Mouse (Mus musculus) heart, adult 11 months (tissue): ENCODE results near the gene Atp5c1.

ENCODE experiments used
- DNase-seq: peaks from one replicate; pipeline ENCODE4 v3.0.0; 2022

Gene Atp5c1

GRCm38 (mm10) chr2:10049456-10049855, 30.9 kb downstream of the Atp5c1 start:
- no peak for DNase-seq

- peak; percentile 99 for DNase-seq
Observed at GRCm38 (mm10) chr2:10048461-10048860, 31.8 kb downstream of the Atp5c1 start, which contains the start of gene Taf3. Gene Taf3, minus strand, starts transcription at chr2:10048596.

- no peak for DNase-seq
Observed at GRCm38 (mm10) chr2:10047758-10048436, 32.4 kb downstream of the Atp5c1 start.

- DNase-seq = peak; percentile 78
Observed at GRCm38 (mm10) chr2:10034976-10035375, 45.3 kb downstream of the Atp5c1 start.

GRCm38 (mm10) chr2:10033684-10034083, 46.6 kb downstream of the Atp5c1 start:
- DNase-seq = peak; percentile 11

- peak; percentile 39 for DNase-seq
Observed at GRCm38 (mm10) chr2:10029755-10030154, 50.6 kb downstream of the Atp5c1 start.

GRCm38 (mm10) chr2:10024264-10024663, 56.0 kb downstream of the Atp5c1 start:
- DNase-seq = no peak

GRCm38 (mm10) chr2:10021296-10021695, 59.0 kb downstream of the Atp5c1 start:
- DNase-seq = peak; percentile 91

GRCm38 (mm10) chr2:10014951-10015635, 65.2 kb downstream of the Atp5c1 start:
- DNase-seq = no peak

GRCm38 (mm10) chr2:10010263-10010909, 69.9 kb downstream of the Atp5c1 start:
- DNase-seq = no peak

GRCm38 (mm10) chr2:10009671-10010254, 70.5 kb downstream of the Atp5c1 start:
- no peak for DNase-seq

- no peak for DNase-seq
Observed at GRCm38 (mm10) chr2:10008593-10008992, 71.7 kb downstream of the Atp5c1 start.
